Mouse (Mus musculus): ENCODE results near the gene Serpina1f. TPM values are rescaled to one million over a fixed set of nuclear protein-coding genes. Genes with fewer than 3 reads are reported as not detected.
"Not testable (repeated sequence)": the region's sequence is repeated elsewhere in the genome, so short reads cannot be mapped to it uniquely, and the experiment has no call there.

The Serpina1f gene
- polyA plus RNA-seq (2014; fragmentation: Nextera tagmentation; extraction: Ambion mirVana): not detected in 2 replicates

GRCm38 (mm10) chr12:103695429-103695828 lies at the start of gene Serpina1f:
Serpina1f (minus strand) TSS chr12:103695529.
- Histone ChIP-seq H3K27me3 (ENCODE audit: control insufficient read depth, insufficient read depth, low read length) (no peaks in the 10 kb centered on the region), H3K36me3 (ENCODE audit: control insufficient read depth, insufficient read depth, low read length) (no peaks in the 10 kb centered on the region), H3K27ac (ENCODE audit: low read depth, low read length) (no peak within 1 kb of the TSS), H3K4me1 (ENCODE audit: control insufficient read depth, insufficient read depth, low read length) (no peaks in the 10 kb centered on the region; the same call in 1 of the 2 replicates), H3K9ac (ENCODE audit: low read depth, low read length) (no peak within 1 kb of the TSS), H3K4me2 (no peak within 1 kb of the TSS), H3K9me3 (replicated peaks; ENCODE audit: control insufficient read depth, low read length) (no peaks in the 10 kb centered on the region), H3K4me3 (ENCODE audit: low read depth, low read length) (no peak within 1 kb of the TSS)
- ATAC-seq (replicated peaks; ENCODE audit: insufficient number of reproducible peaks, low FRiP score, low TSS enrichment): no peak
- WGBS (ENCODE audit: insufficient replicate concordance): 77% methylated on average over 8 of the region's 8 CpGs

- not testable (repeated sequence) for H3K36me3 ChIP-seq (ENCODE audit: control insufficient read depth, insufficient read depth, low read length); H3K4me3 ChIP-seq (ENCODE audit: low read depth, low read length); H3K9me3 ChIP-seq (replicated peaks; ENCODE audit: control insufficient read depth, low read length); H3K4me1 ChIP-seq (ENCODE audit: control insufficient read depth, insufficient read depth, low read length); H3K27me3 ChIP-seq (ENCODE audit: control insufficient read depth, insufficient read depth, low read length); ATAC-seq (replicated peaks; ENCODE audit: insufficient number of reproducible peaks, low FRiP score, low TSS enrichment); H3K9ac ChIP-seq (ENCODE audit: low read depth, low read length); H3K4me2 ChIP-seq; H3K27ac ChIP-seq (ENCODE audit: low read depth, low read length)
- 84% methylated on average over 5 of the region's 6 CpGs for WGBS (ENCODE audit: insufficient replicate concordance)
Observed at GRCm38 (mm10) chr12:103737791-103738580, 42.7 kb upstream of the Serpina1f start.

GRCm38 (mm10) chr12:103735566-103735965 lies 40.2 kb upstream of the Serpina1f start:
- H3K9ac ChIP-seq (ENCODE audit: low read depth, low read length); H3K36me3 ChIP-seq (ENCODE audit: control insufficient read depth, insufficient read depth, low read length): not testable (repeated sequence)
- 78% methylated on average over 4 of the region's 4 CpGs for WGBS (ENCODE audit: insufficient replicate concordance)

GRCm38 (mm10) chr12:103735101-103735500 lies 39.8 kb upstream of the Serpina1f start:
- H3K27me3 ChIP-seq (ENCODE audit: control insufficient read depth, insufficient read depth, low read length); ATAC-seq (replicated peaks; ENCODE audit: insufficient number of reproducible peaks, low FRiP score, low TSS enrichment); H3K4me1 ChIP-seq (ENCODE audit: control insufficient read depth, insufficient read depth, low read length); H3K27ac ChIP-seq (ENCODE audit: low read depth, low read length); H3K36me3 ChIP-seq (ENCODE audit: control insufficient read depth, insufficient read depth, low read length); H3K4me3 ChIP-seq (ENCODE audit: low read depth, low read length); H3K9me3 ChIP-seq (replicated peaks; ENCODE audit: control insufficient read depth, low read length); H3K9ac ChIP-seq (ENCODE audit: low read depth, low read length); H3K4me2 ChIP-seq: not testable (repeated sequence)
- WGBS (ENCODE audit: insufficient replicate concordance): 75% methylated on average over 4 of the region's 4 CpGs

More at GRCm38 (mm10) chr12:103735566-103735965, 40.2 kb upstream of the Serpina1f start:
- not testable (repeated sequence) for H3K27me3 ChIP-seq (ENCODE audit: control insufficient read depth, insufficient read depth, low read length); H3K4me3 ChIP-seq (ENCODE audit: low read depth, low read length); H3K4me2 ChIP-seq; H3K4me1 ChIP-seq (ENCODE audit: control insufficient read depth, insufficient read depth, low read length); H3K9me3 ChIP-seq (replicated peaks; ENCODE audit: control insufficient read depth, low read length); H3K27ac ChIP-seq (ENCODE audit: low read depth, low read length); ATAC-seq (replicated peaks; ENCODE audit: insufficient number of reproducible peaks, low FRiP score, low TSS enrichment)

GRCm38 (mm10) chr12:103711537-103711936 lies 16.2 kb upstream of the Serpina1f start:
- Histone ChIP-seq H3K4me2 (no peak overlapping the region), H3K9ac (ENCODE audit: low read depth, low read length) (no peak overlapping the region), H3K36me3 (ENCODE audit: control insufficient read depth, insufficient read depth, low read length) (no peaks in the 10 kb centered on the region), H3K4me3 (ENCODE audit: low read depth, low read length) (no peak overlapping the region), H3K9me3 (replicated peaks; ENCODE audit: control insufficient read depth, low read length) (no peaks in the 10 kb centered on the region), H3K4me1 (ENCODE audit: control insufficient read depth, insufficient read depth, low read length) (no peaks in the 10 kb centered on the region; the same call in 1 of the 2 replicates), H3K27ac (ENCODE audit: low read depth, low read length) (no peak overlapping the region), H3K27me3 (ENCODE audit: control insufficient read depth, insufficient read depth, low read length) (no peaks in the 10 kb centered on the region)
- 74% methylated on average over 3 of the region's 3 CpGs for WGBS (ENCODE audit: insufficient replicate concordance)
- no peak for ATAC-seq (replicated peaks; ENCODE audit: insufficient number of reproducible peaks, low FRiP score, low TSS enrichment)

GRCm38 (mm10) chr12:103710405-103710804 lies 15.1 kb upstream of the Serpina1f start:
- no peaks in the 10 kb centered on the region for H3K27me3 ChIP-seq (ENCODE audit: control insufficient read depth, insufficient read depth, low read length)
- ATAC-seq (replicated peaks; ENCODE audit: insufficient number of reproducible peaks, low FRiP score, low TSS enrichment): no peak
- no peaks in the 10 kb centered on the region for H3K9me3 ChIP-seq (replicated peaks; ENCODE audit: control insufficient read depth, low read length)
- H3K4me3 ChIP-seq (ENCODE audit: low read depth, low read length): no peak overlapping the region
- no peaks in the 10 kb centered on the region; the same call in 1 of the 2 replicates for H3K4me1 ChIP-seq (ENCODE audit: control insufficient read depth, insufficient read depth, low read length)
- no peaks in the 10 kb centered on the region for H3K36me3 ChIP-seq (ENCODE audit: control insufficient read depth, insufficient read depth, low read length)
- H3K27ac ChIP-seq (ENCODE audit: low read depth, low read length): no peak overlapping the region
- H3K4me2 ChIP-seq: no peak overlapping the region
- WGBS (ENCODE audit: insufficient replicate concordance): 50% methylated on average over 1 of the region's 1 CpGs
- no peak overlapping the region for H3K9ac ChIP-seq (ENCODE audit: low read depth, low read length)

- WGBS (ENCODE audit: insufficient replicate concordance): 31% methylated on average over 4 of the region's 4 CpGs
- no peak overlapping the region for H3K27ac ChIP-seq (ENCODE audit: low read depth, low read length)
Observed at GRCm38 (mm10) chr12:103706113-103706512, 10.8 kb upstream of the Serpina1f start.

GRCm38 (mm10) chr12:103705547-103705946 lies 10.2 kb upstream of the Serpina1f start:
- WGBS (ENCODE audit: insufficient replicate concordance): 39% methylated on average over 2 of the region's 2 CpGs
- no peaks in the 10 kb centered on the region; the same call in 1 of the 2 replicates for H3K4me1 ChIP-seq (ENCODE audit: control insufficient read depth, insufficient read depth, low read length)

More at GRCm38 (mm10) chr12:103706113-103706512, 10.8 kb upstream of the Serpina1f start:
- Histone ChIP-seq H3K4me1 (ENCODE audit: control insufficient read depth, insufficient read depth, low read length) (no peaks in the 10 kb centered on the region; the same call in 1 of the 2 replicates), H3K4me3 (ENCODE audit: low read depth, low read length) (no peak overlapping the region), H3K9ac (ENCODE audit: low read depth, low read length) (no peak overlapping the region), H3K36me3 (ENCODE audit: control insufficient read depth, insufficient read depth, low read length) (no peaks in the 10 kb centered on the region), H3K27me3 (ENCODE audit: control insufficient read depth, insufficient read depth, low read length) (no peaks in the 10 kb centered on the region), H3K9me3 (replicated peaks; ENCODE audit: control insufficient read depth, low read length) (no peaks in the 10 kb centered on the region), H3K4me2 (no peak overlapping the region)
- ATAC-seq (replicated peaks; ENCODE audit: insufficient number of reproducible peaks, low FRiP score, low TSS enrichment): no peak

More at GRCm38 (mm10) chr12:103705547-103705946, 10.2 kb upstream of the Serpina1f start:
- H3K27ac ChIP-seq (ENCODE audit: low read depth, low read length): no peak overlapping the region
- H3K9ac ChIP-seq (ENCODE audit: low read depth, low read length): no peak overlapping the region
- H3K9me3 ChIP-seq (replicated peaks; ENCODE audit: control insufficient read depth, low read length): no peaks in the 10 kb centered on the region
- no peaks in the 10 kb centered on the region for H3K36me3 ChIP-seq (ENCODE audit: control insufficient read depth, insufficient read depth, low read length)
- H3K4me3 ChIP-seq (ENCODE audit: low read depth, low read length): no peak overlapping the region
- no peaks in the 10 kb centered on the region for H3K27me3 ChIP-seq (ENCODE audit: control insufficient read depth, insufficient read depth, low read length)
- ATAC-seq (replicated peaks; ENCODE audit: insufficient number of reproducible peaks, low FRiP score, low TSS enrichment): no peak
- H3K4me2 ChIP-seq: no peak overlapping the region
